Mouse (Mus musculus) neural tube, embryonic 14.5 days (tissue): Measurements from ENCODE around the gene Ap1b1. TPM values are rescaled to one million over a fixed set of nuclear protein-coding genes. Genes with fewer than 3 reads are reported as not detected.

Experiments used
- ATAC-seq: fragments of 200-750 bp; cut with Nextera tagmentation; 2 replicates; pipeline ENCODE4 v1.8.0; 2017; ENCODE audit warnings: low read depth, mild to moderate bottlenecking, moderate TSS enrichment, moderate library complexity
- H3K27ac ChIP-seq: fragments of 300-500 bp; sonication (generic); 2 replicates; pipeline ENCODE4 v1.5.1; 2014; ENCODE audit warnings: low read depth, mild to moderate bottlenecking, control low read depth, low read length, moderate library complexity, mixed read lengths
- H3K27me3 ChIP-seq: fragments of 300-500 bp; sonication (generic); 2 replicates; pipeline ENCODE4 v1.6.1; 2014; ENCODE audit warnings: low read length; ENCODE audit not compliant: control insufficient read depth, insufficient read depth
- H3K36me3 ChIP-seq: fragments of 300-500 bp; sonication (generic); 2 replicates; pipeline ENCODE4 v1.6.1; 2014; ENCODE audit warnings: low read length, mixed read lengths; ENCODE audit not compliant: control insufficient read depth, insufficient read depth
- H3K4me1 ChIP-seq: fragments of 300-500 bp; sonication (generic); 2 replicates; pipeline ENCODE4 v1.6.1; 2014; ENCODE audit warnings: low read length; ENCODE audit not compliant: control insufficient read depth, insufficient read depth
- H3K4me2 ChIP-seq: fragments of 300-500 bp; sonication (generic); 2 replicates; pipeline ENCODE4 v1.6.1; 2014; ENCODE audit warnings: mild to moderate bottlenecking, low read depth, low read length, control low read depth
- H3K4me3 ChIP-seq: fragments of 300-500 bp; sonication (generic); 2 replicates; pipeline ENCODE4 v1.5.1; 2014; ENCODE audit warnings: low read depth, low read length, control low read depth, mixed read lengths
- H3K9ac ChIP-seq: fragments of 300-500 bp; sonication (generic); replicated peaks from 2 replicates; pipeline ENCODE4 v1.6.1; 2014; ENCODE audit warnings: low read depth, mild to moderate bottlenecking, control low read depth, low read length, mixed read lengths
- H3K9me3 ChIP-seq: fragments of 300-500 bp; sonication (generic); 2 replicates; pipeline ENCODE4 v1.6.1; 2016; ENCODE audit warnings: low read length; ENCODE audit not compliant: control insufficient read depth
- WGBS: fragments of 180-500 bp; shearing (Covaris S2); extraction: QIAGEN DNeasy Blood & Tissue Kit; methylation state at CpG from one replicate; pipeline ENCODE4 v1.1.7; 2014; 5-methylcytosine and 5-hydroxymethylcytosine counted together
- polyA plus RNA-seq: library from polyadenylated mRNA; unstranded; fragments of >200 nt; fragmentation: Nextera tagmentation; extraction: Ambion mirVana; gene quantifications from 2 replicates; pipeline ENCODE4 v1.2.1, GENCODE M21; 2014

Gene Ap1b1
- polyA plus RNA-seq, 1 experiment from 2014 or later, result 94.9 TPM

- no peaks in the 10 kb centered on the region for H3K27me3 ChIP-seq
- H3K4me2 ChIP-seq, result no peak overlapping the region
- H3K4me3 ChIP-seq, result no peak overlapping the region
- H3K4me1 ChIP-seq, result no peaks in the 10 kb centered on the region
- ATAC-seq, result no peak
- H3K9me3 ChIP-seq, result no peaks in the 10 kb centered on the region
- H3K36me3 ChIP-seq, result peaks cover 29% of the 10 kb centered on the region
- no peak overlapping the region for H3K9ac ChIP-seq
- 90% methylated on average over 1 of the region's 1 CpGs for WGBS
- no peak overlapping the region for H3K27ac ChIP-seq
These were observed 23.6 kb downstream of the Ap1b1 start for GRCm38 (mm10) chr11:5010205-5010604.

DNA sequence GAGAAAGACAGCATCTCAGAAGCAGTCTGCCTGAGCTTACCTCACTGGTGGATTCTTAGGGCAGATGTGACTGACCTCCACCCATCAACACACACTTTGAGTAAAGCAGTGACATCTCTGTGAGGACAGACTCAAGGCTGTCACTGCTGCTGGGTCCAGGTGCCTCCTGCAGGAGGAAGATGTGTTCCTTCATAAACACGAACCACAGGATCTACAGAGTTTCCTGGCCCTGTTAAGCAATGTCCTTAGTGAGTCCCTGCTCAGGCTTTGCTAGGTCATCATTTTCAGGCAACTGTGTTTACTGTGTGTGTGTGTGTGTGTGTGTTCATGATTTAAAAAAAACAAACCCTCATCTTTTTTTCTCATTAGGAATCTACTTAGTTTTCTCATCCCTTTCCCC is 24.9 kb downstream of the Ap1b1 start:
- no peak overlapping the region for H3K9ac ChIP-seq
- no peaks in the 10 kb centered on the region for H3K9me3 ChIP-seq
- H3K27ac ChIP-seq, result no peak overlapping the region
- peaks cover 40% of the 10 kb centered on the region for H3K36me3 ChIP-seq
- H3K4me3 ChIP-seq, result no peak overlapping the region
- ATAC-seq, result no peak
- no peaks in the 10 kb centered on the region for H3K27me3 ChIP-seq
- no peak overlapping the region for H3K4me2 ChIP-seq
- H3K4me1 ChIP-seq, result no peaks in the 10 kb centered on the region
- 83% methylated on average over 1 of the region's 1 CpGs for WGBS

DNA sequence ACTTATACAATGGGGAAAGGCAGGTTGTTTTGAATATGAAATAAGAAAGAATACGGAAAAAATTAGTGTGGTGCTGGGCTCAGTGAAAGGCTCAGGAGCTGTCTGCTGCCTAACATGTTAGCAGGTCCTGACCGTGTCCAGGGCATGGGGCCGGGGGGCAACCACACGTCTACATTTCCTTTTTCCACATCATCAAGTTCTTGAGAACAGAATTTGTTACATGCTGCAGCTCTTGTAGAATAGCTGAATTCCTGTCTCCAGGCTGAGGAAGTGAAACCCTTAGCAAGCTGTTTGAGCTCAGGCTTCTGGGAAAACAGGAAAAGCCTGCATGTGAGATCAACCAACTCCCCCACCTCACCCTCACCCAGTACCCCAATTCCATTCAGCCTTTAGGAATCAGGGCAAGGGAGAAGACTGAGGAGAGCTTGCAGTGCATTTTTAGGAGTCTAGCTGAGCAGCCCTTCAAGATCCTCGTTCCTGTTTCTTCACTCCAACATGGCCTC is 25.6 kb downstream of the Ap1b1 start:
- Histone ChIP-seq H3K4me1 (no peaks in the 10 kb centered on the region), H3K27me3 (no peaks in the 10 kb centered on the region), H3K4me3 (no peak overlapping the region), H3K9ac (no peak overlapping the region), H3K4me2 (no peak overlapping the region), H3K9me3 (no peaks in the 10 kb centered on the region), H3K27ac (no peak overlapping the region), H3K36me3 (peaks cover 48% of the 10 kb centered on the region)
- 93% methylated on average over 5 of the region's 5 CpGs for WGBS
- ATAC-seq, result no peak

DNA sequence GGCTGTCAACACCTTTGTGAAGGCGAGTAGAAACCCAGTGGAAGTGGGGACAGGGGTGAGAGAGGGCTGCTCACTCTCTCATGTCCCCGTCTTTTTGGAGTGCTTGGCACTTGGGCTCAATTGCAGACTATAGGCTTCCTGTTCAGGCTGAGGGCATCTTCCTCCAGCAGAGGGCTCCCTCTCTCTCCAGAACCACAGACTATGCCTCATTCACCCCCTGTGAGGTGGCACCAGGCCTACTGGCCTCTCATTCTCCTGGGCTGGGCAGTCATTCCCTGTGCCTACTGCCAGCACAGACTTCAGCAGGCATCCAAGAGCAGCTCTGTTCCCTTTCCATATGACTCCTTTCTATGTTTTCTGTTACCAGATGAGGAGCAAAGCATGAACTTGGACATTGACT is 29.1 kb downstream of the Ap1b1 start:
- no peaks in the 10 kb centered on the region for H3K9me3 ChIP-seq
- no peak overlapping the region for H3K4me3 ChIP-seq
- H3K27me3 ChIP-seq, result no peaks in the 10 kb centered on the region
- H3K36me3 ChIP-seq, result peaks cover 70% of the 10 kb centered on the region
- ATAC-seq, result no peak
- WGBS, result 69% methylated on average over 2 of the region's 2 CpGs
- no peaks in the 10 kb centered on the region for H3K4me1 ChIP-seq
- no peak overlapping the region for H3K4me2 ChIP-seq
- H3K9ac ChIP-seq, result no peak overlapping the region
- no peak overlapping the region for H3K27ac ChIP-seq

GRCm38 (mm10) chr11:5016286-5016685 is 29.7 kb downstream of the Ap1b1 start:
- 93% methylated on average over 5 of the region's 5 CpGs for WGBS
- Histone ChIP-seq H3K36me3 (peaks cover 70% of the 10 kb centered on the region), H3K27me3 (no peaks in the 10 kb centered on the region), H3K4me3 (no peak overlapping the region), H3K9ac (no peak overlapping the region), H3K27ac (no peak overlapping the region), H3K4me2 (no peak overlapping the region), H3K4me1 (no peaks in the 10 kb centered on the region), H3K9me3 (no peaks in the 10 kb centered on the region)
- no peak for ATAC-seq

DNA sequence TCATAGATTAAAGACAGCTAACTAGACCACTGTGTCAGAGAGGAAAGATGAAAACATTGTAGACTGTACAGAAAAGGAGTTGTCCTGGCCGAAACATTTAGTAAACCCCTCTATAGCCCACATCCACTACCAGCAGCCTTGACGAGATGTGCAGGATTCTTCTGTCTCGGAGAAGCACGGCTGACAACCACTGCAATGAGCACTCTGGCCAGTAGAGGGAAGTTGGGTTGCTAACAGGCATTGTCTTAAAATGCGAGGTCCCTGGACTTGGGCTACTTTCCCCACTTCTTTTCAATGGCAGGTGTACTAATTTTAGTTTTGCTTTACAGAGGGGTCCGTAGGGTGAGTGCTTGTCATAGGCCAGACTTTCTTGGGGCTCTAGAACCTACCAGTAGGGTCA is 30.9 kb downstream of the Ap1b1 start:
- WGBS, result 75% methylated on average over 6 of the region's 6 CpGs
- peaks cover 69% of the 10 kb centered on the region for H3K36me3 ChIP-seq
- no peaks in the 10 kb centered on the region for H3K4me1 ChIP-seq
- H3K27me3 ChIP-seq, result no peaks in the 10 kb centered on the region
- no peak overlapping the region for H3K27ac ChIP-seq
- H3K4me3 ChIP-seq, result no peak overlapping the region
- no peaks in the 10 kb centered on the region for H3K9me3 ChIP-seq
- ATAC-seq, result no peak
- H3K9ac ChIP-seq, result no peak overlapping the region
- H3K4me2 ChIP-seq, result no peak overlapping the region

- H3K27me3 ChIP-seq, result no peaks in the 10 kb centered on the region
- WGBS, result 95% methylated on average over 1 of the region's 1 CpGs
- no peaks in the 10 kb centered on the region for H3K4me1 ChIP-seq
- ATAC-seq, result no peak
- peaks cover 69% of the 10 kb centered on the region for H3K36me3 ChIP-seq
- no peaks in the 10 kb centered on the region for H3K9me3 ChIP-seq
- H3K4me3 ChIP-seq, result no peak overlapping the region
- H3K9ac ChIP-seq, result no peak overlapping the region
- no peak overlapping the region for H3K27ac ChIP-seq
- no peak overlapping the region for H3K4me2 ChIP-seq
These were observed 38.5 kb downstream of the Ap1b1 start for GRCm38 (mm10) chr11:5025108-5025507.

GRCm38 (mm10) chr11:5028228-5028627 is 41.6 kb downstream of the Ap1b1 start:
- H3K27me3 ChIP-seq, result no peaks in the 10 kb centered on the region
- 93% methylated on average over 7 of the region's 7 CpGs for WGBS
- no peak for ATAC-seq

GRCm38 (mm10) chr11:5032706-5033105 is 46.1 kb downstream of the Ap1b1 start:
- no peak overlapping the region for H3K4me3 ChIP-seq
- H3K9me3 ChIP-seq, result no peaks in the 10 kb centered on the region
- H3K27ac ChIP-seq, result no peak overlapping the region
- ATAC-seq, result no peak
- WGBS, result 95% methylated on average over 10 of the region's 10 CpGs
- no peaks in the 10 kb centered on the region for H3K4me1 ChIP-seq
- H3K36me3 ChIP-seq, result peaks cover 74% of the 10 kb centered on the region
- H3K27me3 ChIP-seq, result no peaks in the 10 kb centered on the region
- no peak overlapping the region for H3K4me2 ChIP-seq
- H3K9ac ChIP-seq, result no peak overlapping the region

More at GRCm38 (mm10) chr11:5028228-5028627, 41.6 kb downstream of the Ap1b1 start:
- no peak overlapping the region for H3K9ac ChIP-seq
- peaks cover 81% of the 10 kb centered on the region for H3K36me3 ChIP-seq
- no peak overlapping the region for H3K4me3 ChIP-seq
- H3K9me3 ChIP-seq, result no peaks in the 10 kb centered on the region
- H3K4me1 ChIP-seq, result no peaks in the 10 kb centered on the region
- H3K4me2 ChIP-seq, result no peak overlapping the region
- no peak overlapping the region for H3K27ac ChIP-seq
